Mouse (Mus musculus) limb, embryonic 14.5 days (tissue): ENCODE measurements at regions not wholly inside any gene's neighbourhood (a gene's known extent, or its start where the extent isn't known, plus 50 kb on each side); places are given as distances from the start of the nearest gene placed in this dataset.

Experiments
- ATAC-seq: fragments of 200-750 bp; cut with Nextera tagmentation; 2 replicates; pipeline ENCODE4 v1.8.0; 2017; ENCODE audit warnings: low read depth, moderate number of reproducible peaks, moderate TSS enrichment; ENCODE audit not compliant: low FRiP score
- DNase-seq: peaks from one replicate; pipeline ENCODE4 v3.0.0-alpha.2; 2015; ENCODE audit warnings: low spot score
- H3K27ac ChIP-seq: fragments of 300-500 bp; sonication (generic); replicated peaks from 2 replicates; pipeline ENCODE4 v1.5.1; 2014; ENCODE audit warnings: low read depth, mild to moderate bottlenecking, low read length, moderate library complexity, mixed read lengths
- H3K27me3 ChIP-seq: fragments of 300-500 bp; sonication (generic); 2 replicates; pipeline ENCODE4 v1.6.1; 2014; ENCODE audit warnings: low read length, mixed read lengths; ENCODE audit not compliant: control insufficient read depth, insufficient read depth
- H3K36me3 ChIP-seq: fragments of 300-500 bp; sonication (generic); 2 replicates; pipeline ENCODE4 v1.6.1; 2014; ENCODE audit warnings: mild to moderate bottlenecking, low read length, moderate library complexity, mixed read lengths; ENCODE audit not compliant: control insufficient read depth, insufficient read depth
- H3K4me1 ChIP-seq: fragments of 300-500 bp; sonication (generic); 2 replicates; pipeline ENCODE4 v1.6.1; 2014; ENCODE audit warnings: antibody characterized with exemption, low read length, mixed read lengths; ENCODE audit not compliant: control insufficient read depth, insufficient read depth
- H3K4me2 ChIP-seq: fragments of 300-500 bp; sonication (generic); replicated peaks from 2 replicates; pipeline ENCODE4 v1.6.1; 2014; ENCODE audit warnings: low read depth, mild to moderate bottlenecking, low read length, moderate library complexity; ENCODE audit not compliant: severe bottlenecking
- H3K4me3 ChIP-seq: fragments of 300-500 bp; sonication (generic); replicated peaks from 2 replicates; pipeline ENCODE4 v1.5.1; 2014; ENCODE audit warnings: low read length
- H3K9ac ChIP-seq: fragments of 300-500 bp; sonication (generic); 2 replicates; pipeline ENCODE4 v1.6.1; 2014; ENCODE audit warnings: mild to moderate bottlenecking, low read depth, low read length, moderate library complexity; ENCODE audit not compliant: severe bottlenecking
- H3K9me3 ChIP-seq: fragments of 300-500 bp; sonication (generic); 2 replicates; pipeline ENCODE4 v1.6.1; 2016; ENCODE audit warnings: low read length; ENCODE audit not compliant: control insufficient read depth
- POLR2A ChIP-seq: fragments of 200-500 bp; IDR thresholded peaks from 2 replicates; pipeline ENCODE4 v1.8.0; 2012; ENCODE audit warnings: inconsistent platforms, mild to moderate bottlenecking, moderate library complexity, borderline replicate concordance; ENCODE audit not compliant: insufficient read depth, insufficient read length; ENCODE audit errors: extremely low read depth
- WGBS: fragments of 180-500 bp; shearing (Covaris S2); extraction: QIAGEN DNeasy Blood & Tissue Kit; methylation state at CpG from one replicate; pipeline ENCODE4 v1.1.7; 2014; 5-methylcytosine and 5-hydroxymethylcytosine counted together

DNA sequence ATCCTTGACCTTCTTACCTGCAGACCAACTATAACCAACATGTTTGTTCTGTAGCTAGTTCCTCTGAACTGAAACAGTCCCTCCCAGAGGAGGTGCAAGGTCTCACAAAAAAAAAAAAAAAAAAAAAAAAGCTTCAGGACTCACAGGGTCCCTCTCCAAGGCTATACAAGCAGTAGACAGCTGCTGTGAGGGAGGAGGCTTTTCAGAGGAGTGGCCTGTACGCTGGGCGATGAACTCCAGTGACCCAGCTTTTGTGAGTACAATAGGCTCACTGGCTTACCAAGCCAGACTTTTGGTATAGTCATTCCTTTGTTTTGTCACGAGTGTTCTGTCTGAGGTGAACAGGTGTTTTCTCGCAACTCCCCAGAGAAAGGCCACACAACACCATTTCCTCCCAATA lies 85.8 kb upstream of the Ywhaq start:
- Histone ChIP-seq H3K4me3 (no peak overlapping the region), H3K4me1 (no peaks in the 10 kb centered on the region), H3K9ac (no peak overlapping the region), H3K27me3 (no peaks in the 10 kb centered on the region), H3K9me3 (no peaks in the 10 kb centered on the region), H3K36me3 (no peaks in the 10 kb centered on the region), H3K27ac (no peak overlapping the region), H3K4me2 (no peak overlapping the region)
- 72% methylated on average over 4 of the region's 4 CpGs for WGBS
- TF ChIP-seq POLR2A: no peak
- peak; percentile 41; the same call in 1 of the 2 replicates for ATAC-seq
- DNase-seq: no peak

DNA sequence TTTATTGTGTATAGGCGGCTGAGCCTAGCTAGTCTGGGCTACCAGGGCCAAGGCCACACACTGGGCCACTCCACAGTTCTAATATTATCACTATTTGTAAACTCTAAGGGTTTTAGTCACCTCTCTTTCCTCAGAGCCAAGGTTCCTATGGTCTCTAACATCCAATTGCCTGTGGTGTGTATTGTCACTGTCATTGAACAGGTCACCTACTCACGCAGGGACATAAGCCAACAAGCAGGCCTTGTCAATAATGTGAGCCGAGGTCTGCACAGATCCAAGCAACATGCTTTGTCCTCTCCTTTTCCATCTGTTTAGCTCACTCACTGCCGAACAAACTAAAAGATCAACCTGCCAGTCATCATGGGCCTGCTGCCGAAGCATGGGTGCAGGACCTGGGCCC lies 79.5 kb upstream of the Ywhaq start:
- H3K27me3 ChIP-seq: no peaks in the 10 kb centered on the region
- DNase-seq (no peak), ATAC-seq (no peak)
- 77% methylated on average over 5 of the region's 5 CpGs for WGBS
- no peaks in the 10 kb centered on the region for H3K36me3 ChIP-seq
- no peak overlapping the region for H3K27ac ChIP-seq
- no peak overlapping the region for H3K9ac ChIP-seq
- TF ChIP-seq POLR2A: no peak
- H3K4me1 ChIP-seq: no peaks in the 10 kb centered on the region
- H3K4me3 ChIP-seq: no peak overlapping the region
- H3K4me2 ChIP-seq: no peak overlapping the region
- H3K9me3 ChIP-seq: 0 out of 2 replicates have a peak, but pooled peaks cover 3% of the 10 kb centered on the region

DNA sequence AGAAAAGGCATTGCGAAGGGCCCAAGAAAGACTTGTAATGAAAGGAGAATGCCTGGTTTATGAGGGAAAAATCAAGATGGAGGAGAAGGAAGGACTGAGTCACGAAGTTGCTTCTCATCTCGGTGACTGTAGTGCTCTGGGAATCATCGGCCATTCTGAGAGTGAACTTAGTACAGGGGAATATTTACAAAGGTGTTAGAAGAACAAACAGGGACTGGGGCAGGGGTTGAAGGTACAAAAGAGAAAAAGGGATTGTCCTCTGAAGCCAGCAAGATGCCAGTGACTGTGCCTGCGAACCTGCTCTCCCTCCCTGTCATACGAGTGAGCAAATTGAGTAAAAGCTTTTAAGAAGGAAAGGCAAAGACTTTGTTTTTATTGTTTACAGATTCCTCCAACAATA lies 78.1 kb upstream of the Ywhaq start:
- TF ChIP-seq POLR2A: no peak
- ATAC-seq (no peak), DNase-seq (no peak)
- H3K27ac ChIP-seq: no peak overlapping the region
- H3K9ac ChIP-seq: no peak overlapping the region
- 89% methylated on average over 6 of the region's 6 CpGs for WGBS
- H3K4me3 ChIP-seq: no peak overlapping the region
- no peaks in the 10 kb centered on the region for H3K27me3 ChIP-seq
- no peak overlapping the region for H3K4me2 ChIP-seq
- H3K36me3 ChIP-seq: no peaks in the 10 kb centered on the region
- H3K9me3 ChIP-seq: 0 out of 2 replicates have a peak, but pooled peaks cover 3% of the 10 kb centered on the region
- H3K4me1 ChIP-seq: no peaks in the 10 kb centered on the region

DNA sequence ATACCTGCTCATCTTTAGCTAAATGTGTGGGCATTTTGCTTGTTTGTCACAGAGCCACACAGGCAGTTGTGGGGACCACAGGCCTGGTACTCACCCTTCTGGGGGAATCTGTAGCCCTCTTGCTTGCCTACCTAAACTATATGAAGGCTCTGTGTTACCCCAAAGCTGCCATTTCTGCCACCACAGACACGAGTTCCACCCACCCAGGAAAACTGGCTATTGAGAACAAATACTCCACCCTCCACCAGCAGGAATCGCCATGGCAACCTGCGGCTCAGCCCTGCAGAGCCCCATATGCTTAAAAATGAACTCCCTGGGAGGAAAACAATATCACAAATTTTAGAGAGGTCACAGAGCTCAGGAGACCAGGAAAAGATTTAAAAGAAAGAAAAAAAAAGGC lies 76.0 kb upstream of the Ywhaq start:
- no peaks in the 10 kb centered on the region for H3K36me3 ChIP-seq
- no peak overlapping the region for H3K27ac ChIP-seq
- no peak overlapping the region for H3K4me2 ChIP-seq
- 63% methylated on average over 3 of the region's 3 CpGs for WGBS
- no peak overlapping the region for H3K4me3 ChIP-seq
- H3K4me1 ChIP-seq: no peaks in the 10 kb centered on the region
- no peaks in the 10 kb centered on the region for H3K27me3 ChIP-seq
- DNase-seq (no peak), ATAC-seq (no peak)
- TF ChIP-seq POLR2A: no peak
- H3K9me3 ChIP-seq: 0 out of 2 replicates have a peak, but pooled peaks cover 3% of the 10 kb centered on the region
- H3K9ac ChIP-seq: no peak overlapping the region

DNA sequence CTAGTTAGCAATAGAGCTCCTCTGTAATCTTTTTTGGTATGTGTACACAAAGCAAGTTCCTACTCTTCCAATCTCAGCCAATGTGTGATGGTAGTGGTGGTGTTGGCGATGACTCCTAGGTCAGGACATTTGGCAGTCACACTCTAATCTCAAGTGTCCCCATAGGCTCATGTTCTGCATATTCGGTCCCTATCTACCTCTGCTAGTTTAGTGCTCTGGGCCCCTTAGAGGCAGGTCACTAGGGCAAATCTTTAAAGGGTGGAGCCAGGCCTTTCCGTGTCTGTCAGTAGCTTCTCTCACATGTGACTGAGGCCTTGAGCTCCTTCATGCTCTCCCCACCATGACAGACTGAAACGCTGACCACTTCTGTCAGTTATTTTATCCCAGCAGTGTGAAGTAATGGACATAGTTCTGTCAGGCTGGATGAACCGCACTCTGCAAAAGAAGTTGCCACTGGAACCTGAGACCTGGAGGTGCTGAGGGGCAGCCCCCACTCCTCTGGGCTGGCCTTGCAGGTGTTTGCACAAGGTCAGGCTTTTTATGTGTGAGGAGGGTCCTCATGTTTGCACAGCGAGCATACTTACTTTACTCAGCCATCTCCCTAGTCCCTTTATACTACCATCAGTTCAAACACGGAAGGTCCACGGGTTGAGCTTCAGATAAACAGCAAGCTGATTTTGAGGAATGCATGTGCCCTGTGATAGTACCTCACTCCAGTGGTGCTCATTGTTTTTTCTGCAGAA lies 75.3 kb upstream of the Ywhaq start:
- Histone ChIP-seq H3K9ac (no peak overlapping the region), H3K4me1 (no peaks in the 10 kb centered on the region), H3K9me3 (0 out of 2 replicates have a peak, but pooled peaks cover 3% of the 10 kb centered on the region), H3K27ac (no peak overlapping the region), H3K4me3 (no peak overlapping the region), H3K4me2 (no peak overlapping the region), H3K36me3 (no peaks in the 10 kb centered on the region), H3K27me3 (no peaks in the 10 kb centered on the region)
- no peak for TF ChIP-seq POLR2A
- ATAC-seq (no peak), DNase-seq (no peak)
- 84% methylated on average over 8 of the region's 8 CpGs for WGBS
